Mouse (Mus musculus) left cerebral cortex, postnatal 4 days (tissue): ENCODE results near the gene H2-Q4. TPM values are rescaled to one million over a fixed set of nuclear protein-coding genes. Genes with fewer than 3 reads are reported as not detected.
"Not testable (repeated sequence)": the region's sequence is repeated elsewhere in the genome, so short reads cannot be mapped to it uniquely, and the experiment has no call there.

Source experiments
- DNase-seq: peaks from one replicate; pipeline ENCODE4 v3.0.0-alpha.2; 2022
- intact Hi-C: fragments of 180-260 bp; cut with DNase I; formaldehyde crosslinking; loops from one replicate; pipeline ENCODE4 v1.15.1; 2025
- total RNA-seq, 2 experiments: library from RNA; stranded (reverse); gene quantifications; 2 replicates each; pipeline ENCODE4 v1.2.3; 2021

H2-Q4 gene
- 1 to 10 TPM; 1.6 TPM for total RNA-seq

DNA sequence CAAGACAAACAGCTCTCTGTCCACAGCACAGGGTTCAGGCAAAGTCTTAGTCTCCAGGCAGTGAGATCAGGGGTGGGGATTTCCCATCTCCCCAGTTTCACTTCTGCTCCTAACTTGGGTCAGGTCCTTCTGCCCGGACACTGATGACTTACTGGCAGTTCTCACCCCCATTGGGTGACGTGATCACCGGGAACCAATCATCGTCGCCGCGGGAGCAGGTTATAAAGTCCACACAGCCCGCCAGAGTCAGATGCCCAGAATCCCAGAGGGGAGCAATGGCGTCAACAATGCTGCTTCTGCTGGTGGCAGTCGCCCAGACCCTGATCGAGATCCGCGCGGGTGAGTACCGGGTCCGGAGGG lies at the start of gene H2-Q4:
TSS of gene H2-Q4 (plus strand) at position 249 of the 360 bp plus-strand sequence.
- intact Hi-C loops = no loop called here
- peak; percentile 80 for DNase-seq

DNA sequence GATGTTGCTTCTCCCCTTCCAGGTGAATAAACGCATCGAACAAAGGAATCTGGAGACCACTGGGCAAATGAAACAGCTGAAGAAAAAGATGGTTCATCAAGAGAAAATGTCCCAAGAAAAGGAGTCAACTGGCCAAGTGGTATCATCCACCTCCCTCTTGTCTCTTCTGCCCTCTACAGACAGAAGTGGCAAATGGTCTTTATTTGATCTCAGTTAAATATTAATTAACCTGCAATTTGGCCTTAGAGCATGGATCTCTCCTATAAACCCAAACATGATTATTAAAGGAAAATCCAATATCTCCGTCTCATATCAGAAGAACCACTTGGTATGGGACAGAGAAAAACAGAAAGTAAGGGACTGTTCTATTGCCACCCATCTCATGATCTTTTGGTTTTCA lies 49.7 kb upstream of the H2-Q4 start:
- DNase-seq, intact Hi-C loops: not testable (repeated sequence)

DNA sequence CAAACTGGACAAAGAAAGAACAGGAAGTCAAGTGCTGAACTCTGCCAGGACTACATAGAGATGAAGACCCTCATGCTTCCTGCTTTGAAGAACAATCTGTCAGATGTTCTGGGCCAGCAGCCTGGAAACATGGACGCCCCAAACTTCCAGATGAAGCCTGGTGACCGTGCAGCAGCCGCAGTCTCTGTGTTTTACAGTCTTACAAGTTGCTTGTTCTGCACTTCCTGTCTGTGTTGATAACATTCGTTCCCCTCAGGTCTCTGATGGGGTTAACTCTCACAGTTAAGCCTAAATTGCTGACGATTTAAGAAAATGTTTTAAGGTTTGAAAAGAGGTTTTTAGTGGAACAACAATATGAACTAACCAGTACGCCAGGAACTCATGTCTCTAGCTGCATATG lies 47.9 kb upstream of the H2-Q4 start:
- DNase-seq, intact Hi-C loops: not testable (repeated sequence)

DNA sequence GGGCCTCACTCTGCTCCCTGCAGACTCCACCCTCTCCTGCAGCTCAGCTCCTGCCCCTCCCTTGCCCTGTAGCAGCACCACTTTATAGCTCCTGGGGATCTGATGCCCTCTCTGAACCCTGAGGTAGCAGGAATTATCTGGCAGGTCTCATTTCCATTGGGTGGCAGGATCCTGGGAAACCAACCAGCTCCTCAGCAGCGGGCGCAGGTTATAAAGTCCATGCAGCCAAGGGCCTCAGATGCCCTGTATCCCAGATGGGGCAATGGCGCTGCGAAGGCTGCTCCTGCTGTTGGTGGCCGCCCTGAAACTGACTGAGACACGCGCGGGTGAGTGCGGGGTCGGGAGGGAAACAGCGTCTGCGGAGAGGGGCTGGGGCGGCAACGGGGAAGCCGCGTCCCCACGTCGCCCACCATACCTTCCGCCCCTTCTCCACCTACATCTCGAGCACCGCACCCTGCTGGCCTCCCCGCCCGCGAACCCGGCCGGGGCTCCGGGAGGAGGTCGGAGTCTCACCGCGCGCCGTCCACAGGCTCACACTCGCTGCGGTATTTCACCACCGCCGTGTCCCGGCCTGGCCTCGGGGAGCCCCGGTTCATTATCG lies 37.2 kb upstream of the H2-Q4 start, which contains the start of gene H2-Q2:
TSS of gene H2-Q2 (plus strand) at position 172 of the 601 bp plus-strand sequence.
- intact Hi-C loops = no loop called here
- DNase-seq = no peak

DNA sequence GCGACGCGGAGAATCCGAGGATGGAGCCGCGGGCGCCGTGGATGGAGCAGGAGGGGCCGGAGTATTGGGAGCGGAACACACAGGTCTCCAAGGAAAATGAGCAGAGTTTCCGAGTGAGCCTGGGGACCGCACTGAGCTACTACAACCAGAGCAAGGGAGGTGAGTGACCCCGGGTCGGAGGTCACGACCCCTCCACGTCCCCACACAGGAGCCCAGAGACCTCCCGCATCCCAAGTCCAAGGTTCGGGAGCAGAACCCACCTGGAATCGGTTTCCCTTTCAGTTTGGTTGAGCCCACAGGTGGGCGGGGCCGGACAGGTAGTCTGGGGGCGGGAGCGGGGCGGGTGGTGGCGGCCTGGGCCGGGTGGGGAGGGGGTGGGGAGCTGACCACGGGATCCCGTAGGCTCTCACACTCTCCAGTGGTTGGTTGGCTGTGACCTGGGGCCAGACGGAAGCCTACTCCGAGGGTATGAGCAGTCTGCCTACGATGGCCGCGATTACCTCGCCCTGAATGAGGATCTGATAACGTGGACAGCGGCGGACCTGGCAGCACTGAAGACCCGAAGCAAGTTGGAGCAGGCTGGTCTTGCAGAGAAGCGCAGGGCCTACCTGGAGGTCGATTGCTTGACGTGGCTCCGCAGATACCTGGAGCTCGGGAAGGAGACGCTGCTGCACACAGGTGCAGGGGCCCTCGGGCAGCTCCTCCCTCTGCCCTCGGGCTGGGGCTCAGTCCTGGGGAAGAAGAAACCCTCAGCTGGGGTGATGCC lies 36.5 kb upstream of the H2-Q4 start:
- DNase-seq = no peak
- intact Hi-C loops = no loop called here

DNA sequence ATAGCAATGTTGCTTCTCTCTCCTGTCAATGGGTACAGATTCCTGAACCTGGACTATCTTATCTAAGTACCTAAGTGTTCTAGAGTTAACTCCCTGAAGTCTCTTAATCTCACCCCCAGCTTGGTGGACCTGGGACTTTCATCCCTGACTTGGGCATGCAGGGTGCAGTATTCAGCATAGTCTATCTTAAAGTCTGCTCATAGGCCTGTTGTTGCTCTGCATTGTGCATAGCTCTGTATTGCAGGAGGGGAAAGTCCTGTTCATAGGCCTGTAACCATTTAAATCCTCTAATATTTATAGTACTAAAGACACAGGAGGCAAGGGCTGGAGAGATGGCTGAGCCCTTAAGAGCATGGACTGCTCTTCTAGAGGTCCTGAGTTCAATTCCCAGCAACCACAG lies 31.8 kb upstream of the H2-Q4 start:
- intact Hi-C loops, DNase-seq: not testable (repeated sequence)

DNA sequence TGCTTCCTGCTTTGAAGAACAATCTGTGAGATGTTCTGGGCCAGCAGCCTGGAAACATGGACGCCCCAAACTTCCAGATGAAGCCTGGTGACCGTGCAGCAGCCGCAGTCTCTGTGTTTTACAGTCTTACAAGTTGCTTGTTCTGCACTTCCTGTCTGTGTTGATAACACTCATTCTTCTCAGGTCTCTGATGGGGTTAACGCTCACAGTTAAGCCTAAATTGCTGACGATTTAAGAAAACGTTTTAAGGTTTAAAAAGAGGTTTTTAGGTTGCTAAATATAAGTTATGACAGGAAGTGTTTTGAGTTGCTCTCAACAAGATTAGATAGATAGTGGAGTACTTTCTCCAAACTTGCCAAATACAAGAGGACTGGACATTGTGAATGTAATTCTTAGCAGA lies 26.1 kb upstream of the H2-Q4 start:
- DNase-seq, intact Hi-C loops: not testable (repeated sequence)

DNA sequence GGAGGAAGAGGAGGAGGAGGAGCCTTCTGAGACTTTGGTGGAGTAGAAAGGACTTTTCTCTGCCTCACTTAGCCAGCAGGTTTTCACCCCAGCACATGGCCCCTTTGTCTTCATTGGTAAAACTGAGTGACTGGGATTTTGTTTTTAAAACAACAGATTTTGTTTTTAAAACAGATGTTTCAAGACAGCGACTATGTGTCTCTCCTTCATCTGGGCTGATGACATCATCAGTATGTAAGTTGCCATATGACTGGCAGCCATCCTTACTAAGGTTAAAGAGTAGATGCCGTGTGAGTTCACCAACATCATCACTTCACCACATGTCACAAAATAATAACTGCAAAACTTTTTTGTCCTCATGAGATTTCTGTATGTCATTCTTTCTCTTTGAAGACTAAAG lies 25.3 kb upstream of the H2-Q4 start:
- intact Hi-C loops = no loop called here
- no peak for DNase-seq

DNA sequence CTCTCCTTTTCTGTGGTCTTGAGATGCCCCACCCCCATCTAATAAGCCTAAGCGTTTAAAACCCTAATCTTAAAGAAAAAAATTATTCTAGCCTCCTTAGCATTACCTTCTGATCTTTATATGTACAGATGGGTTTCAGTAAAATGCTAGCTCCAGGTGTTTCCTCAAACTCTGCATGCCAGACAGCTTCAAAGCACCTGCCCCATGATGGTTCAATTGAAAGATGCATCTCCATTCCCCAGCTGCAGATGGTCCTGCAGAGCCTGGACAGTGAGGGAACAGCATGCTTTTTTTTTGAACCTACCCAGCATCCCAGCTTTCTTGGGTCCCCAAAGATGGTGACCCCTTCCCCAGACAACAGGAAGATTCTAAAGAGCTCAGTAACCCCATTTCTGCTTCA lies 22.3 kb upstream of the H2-Q4 start:
- no peak for DNase-seq
- intact Hi-C loops = no loop called here

DNA sequence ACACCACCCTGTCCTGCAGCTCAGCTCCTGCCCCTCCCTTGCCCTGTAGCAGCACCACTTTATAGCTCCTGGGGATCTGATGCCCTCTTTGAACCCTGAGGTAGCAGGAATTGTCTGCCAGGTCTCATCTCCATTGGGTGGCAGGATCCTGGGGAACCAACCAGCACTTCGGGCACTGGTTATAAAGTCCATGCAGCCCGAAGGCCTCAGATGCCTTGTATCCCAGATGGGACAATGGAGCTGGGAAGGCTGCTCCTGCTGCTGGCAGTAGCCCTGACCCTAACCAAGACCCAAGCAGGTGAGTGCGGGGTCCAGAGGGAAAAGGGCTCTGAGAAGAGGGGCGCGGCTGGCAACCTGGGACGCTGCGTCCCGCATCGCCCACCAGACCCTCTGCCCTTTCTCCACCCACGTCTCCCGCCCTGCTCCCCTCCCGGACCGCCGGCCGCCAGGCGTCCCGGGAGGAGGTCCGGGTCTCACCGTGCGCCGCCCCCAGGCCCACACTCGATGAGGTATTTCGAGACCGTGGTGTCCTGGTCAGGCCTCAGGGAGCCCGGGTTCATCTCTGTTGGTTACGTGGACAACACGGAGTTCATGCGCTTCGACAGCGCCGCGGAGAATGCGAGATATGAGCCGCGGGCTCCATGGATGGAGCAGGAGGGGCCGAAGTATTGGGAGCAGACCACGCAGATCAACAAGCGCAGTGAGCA lies 20.5 kb upstream of the H2-Q4 start:
- DNase-seq = no peak
- intact Hi-C loops = loop anchor here (1.0 kb wide), 1 partner anchor 40 kb away; no protein-coding TSS in a partner anchor

DNA sequence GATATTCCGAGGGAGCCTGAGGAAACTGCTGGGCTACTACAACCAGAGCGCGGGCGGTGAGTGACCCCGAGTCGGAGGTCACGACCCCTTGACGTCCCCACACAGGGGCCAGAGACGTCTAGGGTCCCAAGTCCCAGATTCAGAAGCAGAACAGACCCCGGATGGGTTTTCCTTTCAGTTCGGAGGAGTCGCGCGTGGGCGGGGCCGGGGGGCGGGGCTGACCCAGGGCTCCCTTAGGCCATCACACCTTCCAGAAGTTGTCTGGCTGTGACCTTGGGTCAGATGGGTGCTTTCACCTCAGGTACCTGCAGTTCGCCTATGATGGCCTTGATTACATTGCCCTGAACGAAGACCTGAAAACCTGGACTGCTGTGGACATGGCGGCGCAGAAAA lies 20.0 kb upstream of the H2-Q4 start:
- no peak for DNase-seq
- intact Hi-C loops = loop anchor here (1.0 kb wide), 1 partner anchor 40 kb away; no protein-coding TSS in a partner anchor

DNA sequence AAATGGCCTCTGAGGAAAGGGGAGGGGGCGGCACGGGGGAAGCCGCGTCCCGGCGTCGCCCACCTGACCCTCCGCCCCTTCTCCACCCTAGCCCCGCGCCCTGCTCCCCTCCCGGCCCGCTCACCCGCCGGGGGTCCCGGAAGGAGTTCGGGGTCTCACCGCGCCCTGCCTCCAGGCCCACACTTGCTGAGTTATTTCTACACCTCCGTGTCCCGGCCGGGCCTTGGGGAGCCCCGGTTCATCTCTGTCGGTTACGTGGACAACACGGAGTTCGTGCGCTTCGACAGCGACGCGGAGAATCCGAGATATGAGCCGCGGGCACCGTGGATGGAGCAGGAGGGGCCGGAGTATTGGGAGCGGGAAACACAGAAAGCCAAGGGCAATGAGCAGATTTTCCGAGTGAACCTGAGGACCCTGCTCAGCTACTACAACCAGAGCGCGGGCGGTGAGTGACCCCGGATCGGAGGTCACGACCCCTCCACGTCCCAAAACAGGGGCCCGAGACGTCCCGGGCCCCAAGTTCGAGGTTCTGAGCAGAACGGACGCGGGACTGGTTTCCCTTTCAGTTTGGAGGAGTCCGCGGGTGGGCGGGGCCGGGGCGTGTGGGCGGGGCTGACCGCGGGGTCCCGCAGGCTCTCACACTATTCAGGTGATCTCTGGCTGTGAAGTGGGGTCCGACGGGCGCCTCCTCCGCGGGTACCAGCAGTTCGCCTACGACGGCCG lies 473 bp downstream of the H2-Q4 start:
- DNase-seq = peak; percentile 9
- intact Hi-C loops = no loop called here

DNA sequence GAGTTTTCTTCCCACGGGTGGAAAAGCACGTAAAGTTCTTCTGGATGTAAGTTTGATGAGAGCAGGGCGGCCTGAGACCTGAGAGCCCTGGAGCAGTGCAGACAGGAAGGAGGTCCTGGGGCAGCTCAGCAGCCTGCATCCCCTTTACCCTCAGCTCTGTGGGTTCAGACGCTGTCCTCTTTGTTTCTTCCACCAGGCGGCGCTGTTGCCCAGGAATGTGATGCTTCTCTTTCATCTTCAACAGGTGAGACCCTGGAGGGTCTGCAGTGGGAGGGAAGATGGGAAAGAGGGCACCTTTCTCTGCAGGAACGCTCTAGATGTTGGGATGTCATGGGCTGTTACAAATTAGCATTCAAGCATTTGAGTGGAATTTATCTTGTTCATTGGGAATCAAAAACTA lies 10.4 kb downstream of the H2-Q4 start:
- peak; percentile 21 for DNase-seq

DNA sequence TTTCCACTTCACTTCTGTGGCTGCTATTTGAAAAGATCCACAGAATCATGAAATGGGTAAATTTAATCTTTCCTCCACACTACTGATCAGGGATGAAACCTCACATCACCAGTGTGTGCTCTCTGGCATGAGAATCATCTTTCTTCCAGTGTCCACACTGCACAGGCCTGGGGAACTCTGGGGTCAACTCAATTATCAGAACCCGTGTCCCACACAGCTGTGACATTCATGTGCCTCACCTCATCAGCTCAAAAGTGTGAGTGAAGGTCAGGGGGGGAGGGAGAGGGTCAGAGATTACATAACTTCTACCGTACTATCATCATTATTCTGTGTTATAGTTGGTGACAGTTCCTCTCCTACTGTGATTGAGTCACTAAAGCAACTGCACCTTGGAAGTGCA lies 13.3 kb downstream of the H2-Q4 start:
- intact Hi-C loops, DNase-seq: not testable (repeated sequence)

More for the DNA sequence above, 10.4 kb downstream of the H2-Q4 start:
- intact Hi-C loops = not testable (repeated sequence)

DNA sequence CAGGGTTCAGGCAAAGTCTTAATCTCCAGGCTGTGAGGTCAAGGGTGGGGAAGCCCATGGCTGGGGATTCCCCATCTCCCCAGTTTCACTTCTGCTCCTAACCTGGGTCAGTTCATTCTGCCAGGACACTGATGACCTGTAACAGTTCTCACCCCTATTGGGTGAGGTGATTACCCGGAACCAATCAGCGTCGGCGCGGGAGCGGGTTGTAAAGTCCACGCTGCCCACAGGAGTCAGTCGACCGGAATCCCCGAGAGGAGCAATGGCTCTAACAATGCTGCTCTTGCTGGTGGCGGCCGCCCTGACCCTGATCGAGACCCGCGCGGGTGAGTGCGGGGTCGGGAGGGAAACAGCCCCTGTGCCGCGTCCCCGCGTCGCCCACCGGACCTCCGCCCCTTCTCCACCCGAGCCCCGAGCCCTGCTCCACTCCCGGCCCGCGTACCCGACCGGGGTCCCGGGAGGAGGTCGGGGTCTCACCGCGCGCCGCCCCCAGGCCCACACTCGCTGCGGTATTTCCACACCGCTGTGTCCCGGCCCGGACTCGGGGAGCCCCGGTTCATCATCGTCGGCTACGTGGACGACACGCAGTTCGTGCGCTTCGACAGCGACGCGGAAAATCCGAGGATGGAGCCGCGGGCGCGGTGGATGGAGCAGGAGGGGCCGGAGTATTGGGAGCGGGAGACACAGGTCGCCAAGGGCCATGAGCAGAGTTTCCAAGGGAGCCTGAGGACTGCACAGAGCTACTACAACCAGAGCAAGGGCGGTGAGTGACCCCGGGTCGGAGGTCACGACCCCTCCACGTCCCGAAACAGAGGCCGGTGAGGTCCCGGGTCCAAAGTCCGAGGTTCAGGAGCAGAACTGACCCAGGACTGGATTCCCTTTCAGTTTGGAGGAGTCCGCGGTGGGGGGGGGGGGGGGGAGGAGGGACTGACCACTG lies 14.7 kb downstream of the H2-Q4 start:
- intact Hi-C loops, DNase-seq: not testable (repeated sequence)

DNA sequence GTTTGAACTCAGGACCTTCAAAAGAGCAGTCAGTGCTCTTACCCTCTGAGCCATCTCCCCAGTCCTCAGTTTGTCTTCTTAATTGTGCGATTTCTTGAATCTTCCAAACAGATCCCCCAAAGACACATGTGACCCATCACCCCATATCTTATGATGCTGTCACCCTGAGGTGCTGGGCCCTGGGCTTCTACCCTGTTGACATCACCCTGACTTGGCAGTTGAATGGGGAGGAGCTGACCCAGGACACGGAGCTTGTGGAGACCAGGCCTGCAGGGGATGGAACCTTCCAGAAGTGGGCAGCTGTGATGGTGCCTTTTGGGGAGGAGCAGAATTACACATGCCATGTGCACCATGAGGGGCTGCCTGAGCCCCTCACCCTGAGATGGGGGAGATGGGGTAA lies 17.5 kb downstream of the H2-Q4 start:
- DNase-seq, intact Hi-C loops: not testable (repeated sequence)

DNA sequence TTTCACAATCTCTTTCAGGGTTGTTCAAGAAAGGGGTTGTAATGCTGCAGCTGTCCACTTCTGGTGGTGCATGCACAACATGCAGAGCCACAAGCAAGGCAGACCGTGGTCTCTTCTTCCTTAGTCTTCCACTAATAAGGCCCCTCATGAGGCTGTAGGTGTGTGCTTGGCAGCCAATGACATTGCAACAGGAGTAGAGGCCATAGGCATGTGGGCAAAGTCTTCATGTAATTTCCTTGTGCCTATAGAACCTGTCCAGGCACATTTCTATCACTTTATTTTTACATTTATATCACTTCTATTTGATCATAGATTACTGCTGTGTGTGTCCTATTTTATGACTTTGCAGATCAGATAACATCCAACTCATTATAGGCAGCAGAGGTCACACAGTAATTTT lies 33.6 kb downstream of the H2-Q4 start:
- DNase-seq, intact Hi-C loops: not testable (repeated sequence)

DNA sequence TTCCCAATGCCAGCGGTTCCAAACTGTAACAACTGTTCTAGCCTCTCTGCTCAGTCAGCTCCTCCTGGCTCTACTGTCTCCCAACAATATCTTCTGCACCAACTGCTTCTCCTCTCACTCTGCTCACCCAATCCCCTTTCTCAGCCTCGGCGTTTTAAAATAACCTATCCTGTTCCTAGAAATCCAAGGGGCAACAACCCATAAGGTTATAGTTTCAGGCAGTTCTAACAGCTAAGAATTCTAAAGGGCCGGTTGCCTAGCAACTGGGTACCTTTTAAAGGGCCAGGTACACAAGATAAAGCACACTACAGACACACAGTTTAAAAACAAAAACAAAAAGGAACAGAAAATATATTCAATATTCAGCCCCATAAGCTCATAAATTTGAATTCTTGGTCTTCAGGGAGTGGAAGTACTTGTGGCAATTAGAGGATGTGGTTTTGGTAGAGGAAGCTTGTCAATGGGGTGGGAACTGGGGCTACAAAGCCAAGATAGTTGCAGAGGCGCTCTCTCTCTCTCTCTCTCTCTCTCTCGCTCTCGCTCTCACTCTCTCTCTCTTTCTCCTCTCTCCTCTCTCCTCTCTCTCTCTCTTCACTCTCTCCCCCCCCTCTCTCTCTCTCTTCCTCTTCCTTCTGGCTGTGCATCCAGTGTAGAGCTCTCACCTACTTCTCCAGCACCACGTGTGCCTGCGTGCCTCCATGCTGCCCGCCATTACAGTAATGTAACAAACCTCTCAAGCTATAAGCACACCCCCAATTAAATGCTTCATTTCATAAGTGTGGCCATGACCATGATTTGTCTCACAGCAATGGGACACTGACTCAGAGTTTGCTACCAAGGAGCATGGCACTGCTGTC lies 36.1 kb downstream of the H2-Q4 start:
- DNase-seq, intact Hi-C loops: not testable (repeated sequence)

DNA sequence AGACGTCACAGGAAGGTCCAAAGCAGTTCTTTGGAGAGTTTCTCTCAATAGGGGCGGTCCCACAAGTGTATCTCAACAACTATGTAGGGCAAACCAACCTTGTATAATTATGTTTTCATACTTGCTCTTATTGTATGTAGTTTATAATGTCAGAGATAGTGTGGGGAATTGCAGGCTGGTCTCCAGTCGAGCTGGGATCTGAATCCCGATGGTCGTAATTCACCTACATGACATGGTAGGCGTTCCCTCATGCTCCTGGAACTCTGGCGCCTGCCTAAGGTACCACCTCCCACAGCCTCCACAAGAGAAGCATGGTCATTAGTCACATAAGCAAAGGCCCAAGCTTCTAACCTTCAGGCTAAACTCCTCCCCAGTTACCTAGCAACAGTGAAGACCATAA lies 39.4 kb downstream of the H2-Q4 start:
- intact Hi-C loops = no loop called here
- no peak for DNase-seq
